Mouse (Mus musculus) kidney, embryonic 14.5 days (tissue): Measurements from ENCODE around the gene Nos1ap. TPM values are rescaled to one million over a fixed set of nuclear protein-coding genes. Genes with fewer than 3 reads are reported as not detected.

Experiments
- ATAC-seq: fragments of 200-750 bp; cut with Nextera tagmentation; 2 replicates; pipeline ENCODE4 v1.8.0; 2017; ENCODE audit warnings: moderate number of reproducible peaks, mild to moderate bottlenecking, moderate TSS enrichment, moderate library complexity; ENCODE audit not compliant: low FRiP score, low TSS enrichment
- H3K27ac ChIP-seq: fragments of 300-500 bp; sonication (generic); 2 replicates; pipeline ENCODE4 v1.5.1; 2014; ENCODE audit warnings: low read depth, mild to moderate bottlenecking, low read length, moderate library complexity, mixed read lengths
- H3K27me3 ChIP-seq: fragments of 300-500 bp; sonication (generic); 2 replicates; pipeline ENCODE4 v1.6.1; 2014; ENCODE audit warnings: mild to moderate bottlenecking, low read length; ENCODE audit not compliant: control insufficient read depth, insufficient read depth
- H3K36me3 ChIP-seq: fragments of 300-500 bp; sonication (generic); 2 replicates; pipeline ENCODE4 v1.6.1; 2014; ENCODE audit warnings: low read length, mixed read lengths; ENCODE audit not compliant: control insufficient read depth, insufficient read depth
- H3K4me1 ChIP-seq: fragments of 300-500 bp; sonication (generic); 2 replicates; pipeline ENCODE4 v1.6.1; 2014; ENCODE audit warnings: low read length, mixed read lengths; ENCODE audit not compliant: control insufficient read depth, insufficient read depth
- H3K4me2 ChIP-seq: fragments of 300-500 bp; sonication (generic); replicated peaks from 2 replicates; pipeline ENCODE4 v1.6.1; 2014; ENCODE audit warnings: low read depth, mild to moderate bottlenecking, low read length
- H3K4me3 ChIP-seq: fragments of 300-500 bp; sonication (generic); 2 replicates; pipeline ENCODE4 v1.5.1; 2014; ENCODE audit warnings: mild to moderate bottlenecking, low read length
- H3K9ac ChIP-seq: fragments of 300-500 bp; sonication (generic); 2 replicates; pipeline ENCODE4 v1.6.1; 2014; ENCODE audit warnings: low read depth, mild to moderate bottlenecking, low read length, moderate library complexity
- H3K9me3 ChIP-seq: fragments of 300-500 bp; sonication (generic); 2 replicates; pipeline ENCODE4 v1.6.1; 2016; ENCODE audit warnings: low read length; ENCODE audit not compliant: control insufficient read depth
- WGBS: fragments of 180-500 bp; shearing (Covaris S2); extraction: QIAGEN DNeasy Blood & Tissue Kit; methylation state at CpG from one replicate; pipeline ENCODE4 v1.1.7; 2014; 5-methylcytosine and 5-hydroxymethylcytosine counted together
- polyA plus RNA-seq: library from polyadenylated mRNA; unstranded; fragments of >200 nt; fragmentation: Nextera tagmentation; extraction: Ambion mirVana; gene quantifications from 2 replicates; pipeline ENCODE4 v1.2.1, GENCODE M21; 2014

Nos1ap gene
- polyA plus RNA-seq, 1 experiment from 2014 or later: 16.6 TPM

GRCm38 (mm10) chr1:170504378-170504777 lies 85.3 kb downstream of the Nos1ap start:
- H3K9ac ChIP-seq: no peak overlapping the region
- H3K4me1 ChIP-seq: peaks cover 16% of the 10 kb centered on the region; the same call in 1 of the 2 replicates
- WGBS: 91% methylated on average over 4 of the region's 4 CpGs
- H3K36me3 ChIP-seq: no peaks in the 10 kb centered on the region
- no peak overlapping the region for H3K4me2 ChIP-seq
- no peaks in the 10 kb centered on the region for H3K27me3 ChIP-seq
- no peaks in the 10 kb centered on the region for H3K9me3 ChIP-seq
- ATAC-seq: no peak
- no peak overlapping the region for H3K27ac ChIP-seq
- H3K4me3 ChIP-seq: no peak overlapping the region

GRCm38 (mm10) chr1:170503277-170503739 lies 86.4 kb downstream of the Nos1ap start:
- 46% methylated on average over 4 of the region's 4 CpGs for whole genome bisulfite sequencing
- Histone ChIP-seq H3K36me3 (no peaks in the 10 kb centered on the region), H3K4me1 (peaks cover 16% of the 10 kb centered on the region; the same call in 1 of the 2 replicates), H3K9me3 (no peaks in the 10 kb centered on the region), H3K4me3 (no peak overlapping the region), H3K4me2 (no peak overlapping the region), H3K27ac (no peak overlapping the region), H3K27me3 (no peaks in the 10 kb centered on the region), H3K9ac (no peak overlapping the region)
- ATAC-seq: no peak

GRCm38 (mm10) chr1:170502491-170503276 lies 87.0 kb downstream of the Nos1ap start:
- ATAC-seq: no peak
- H3K27ac ChIP-seq: no peak overlapping the region
- H3K4me3 ChIP-seq: no peak overlapping the region
- WGBS: 35% methylated on average over 11 of the region's 11 CpGs
- no peak overlapping the region for H3K9ac ChIP-seq
- H3K4me2 ChIP-seq: no peak overlapping the region
- H3K27me3 ChIP-seq: no peaks in the 10 kb centered on the region
- H3K36me3 ChIP-seq: no peaks in the 10 kb centered on the region
- no peaks in the 10 kb centered on the region for H3K9me3 ChIP-seq
- H3K4me1 ChIP-seq: peaks cover 16% of the 10 kb centered on the region; the same call in 1 of the 2 replicates

GRCm38 (mm10) chr1:170501970-170502369 lies 87.7 kb downstream of the Nos1ap start:
- H3K36me3 ChIP-seq: no peaks in the 10 kb centered on the region
- no peaks in the 10 kb centered on the region for H3K9me3 ChIP-seq
- H3K27me3 ChIP-seq: no peaks in the 10 kb centered on the region
- H3K9ac ChIP-seq: no peak overlapping the region
- H3K4me1 ChIP-seq: peaks cover 16% of the 10 kb centered on the region; the same call in 1 of the 2 replicates
- H3K27ac ChIP-seq: no peak overlapping the region
- WGBS: 97% methylated on average over 1 of the region's 1 CpGs
- ATAC-seq: no peak
- no peak overlapping the region for H3K4me2 ChIP-seq
- H3K4me3 ChIP-seq: no peak overlapping the region

GRCm38 (mm10) chr1:170501556-170501955 lies 88.1 kb downstream of the Nos1ap start:
- H3K4me2 ChIP-seq: no peak overlapping the region
- no peak overlapping the region for H3K4me3 ChIP-seq
- no peaks in the 10 kb centered on the region for H3K27me3 ChIP-seq
- H3K4me1 ChIP-seq: peaks cover 16% of the 10 kb centered on the region; the same call in 1 of the 2 replicates
- WGBS: 80% methylated on average over 7 of the region's 7 CpGs
- H3K36me3 ChIP-seq: no peaks in the 10 kb centered on the region
- no peak for ATAC-seq
- no peaks in the 10 kb centered on the region for H3K9me3 ChIP-seq
- no peak overlapping the region for H3K27ac ChIP-seq
- no peak overlapping the region for H3K9ac ChIP-seq

GRCm38 (mm10) chr1:170499891-170500290 lies 89.8 kb downstream of the Nos1ap start:
- H3K27ac ChIP-seq: no peak overlapping the region

GRCm38 (mm10) chr1:170499466-170499865 lies 90.2 kb downstream of the Nos1ap start:
- Histone ChIP-seq H3K9me3 (no peaks in the 10 kb centered on the region), H3K4me1 (peaks cover 8% of the 10 kb centered on the region; the same call in 1 of the 2 replicates), H3K36me3 (no peaks in the 10 kb centered on the region), H3K27me3 (no peaks in the 10 kb centered on the region), H3K4me3 (no peak overlapping the region), H3K9ac (no peak overlapping the region), H3K4me2 (no peak overlapping the region), H3K27ac (no peak overlapping the region)
- no peak for ATAC-seq
- WGBS: 58% methylated on average over 4 of the region's 4 CpGs

More at GRCm38 (mm10) chr1:170499891-170500290, 89.8 kb downstream of the Nos1ap start:
- no peaks in the 10 kb centered on the region for H3K36me3 ChIP-seq
- 36% methylated on average over 6 of the region's 6 CpGs for WGBS
- no peak overlapping the region for H3K4me2 ChIP-seq
- peaks cover 9% of the 10 kb centered on the region; the same call in 1 of the 2 replicates for H3K4me1 ChIP-seq
- H3K4me3 ChIP-seq: no peak overlapping the region
- no peaks in the 10 kb centered on the region for H3K27me3 ChIP-seq
- H3K9ac ChIP-seq: no peak overlapping the region
- no peaks in the 10 kb centered on the region for H3K9me3 ChIP-seq
- peak; percentile 54; the same call in 1 of the 2 replicates for ATAC-seq

- ATAC-seq: no peak
- Histone ChIP-seq H3K27ac (no peak overlapping the region), H3K4me2 (no peak overlapping the region), H3K36me3 (no peaks in the 10 kb centered on the region), H3K4me3 (no peak overlapping the region), H3K27me3 (no peaks in the 10 kb centered on the region), H3K9ac (no peak overlapping the region), H3K9me3 (no peaks in the 10 kb centered on the region), H3K4me1 (peaks cover 8% of the 10 kb centered on the region; the same call in 1 of the 2 replicates)
- WGBS: 30% methylated on average over 4 of the region's 4 CpGs
These were observed 91.0 kb downstream of the Nos1ap start for GRCm38 (mm10) chr1:170498645-170499044.

GRCm38 (mm10) chr1:170496221-170496620 lies 93.4 kb downstream of the Nos1ap start:
- no peaks in the 10 kb centered on the region for H3K27me3 ChIP-seq
- H3K9ac ChIP-seq: no peak overlapping the region
- H3K9me3 ChIP-seq: no peaks in the 10 kb centered on the region
- no peak overlapping the region for H3K27ac ChIP-seq
- H3K4me1 ChIP-seq: peaks cover 8% of the 10 kb centered on the region; the same call in 1 of the 2 replicates
- 84% methylated on average over 8 of the region's 8 CpGs for WGBS
- no peaks in the 10 kb centered on the region for H3K36me3 ChIP-seq
- no peak overlapping the region for H3K4me2 ChIP-seq
- ATAC-seq: no peak
- H3K4me3 ChIP-seq: no peak overlapping the region
